Mouse (Mus musculus): ENCODE measurements around the gene Sgsm3.
"Not testable (repeated sequence)": the region's sequence is repeated elsewhere in the genome, so short reads cannot be mapped to it uniquely, and the experiment has no call there.

Sgsm3 gene

DNA sequence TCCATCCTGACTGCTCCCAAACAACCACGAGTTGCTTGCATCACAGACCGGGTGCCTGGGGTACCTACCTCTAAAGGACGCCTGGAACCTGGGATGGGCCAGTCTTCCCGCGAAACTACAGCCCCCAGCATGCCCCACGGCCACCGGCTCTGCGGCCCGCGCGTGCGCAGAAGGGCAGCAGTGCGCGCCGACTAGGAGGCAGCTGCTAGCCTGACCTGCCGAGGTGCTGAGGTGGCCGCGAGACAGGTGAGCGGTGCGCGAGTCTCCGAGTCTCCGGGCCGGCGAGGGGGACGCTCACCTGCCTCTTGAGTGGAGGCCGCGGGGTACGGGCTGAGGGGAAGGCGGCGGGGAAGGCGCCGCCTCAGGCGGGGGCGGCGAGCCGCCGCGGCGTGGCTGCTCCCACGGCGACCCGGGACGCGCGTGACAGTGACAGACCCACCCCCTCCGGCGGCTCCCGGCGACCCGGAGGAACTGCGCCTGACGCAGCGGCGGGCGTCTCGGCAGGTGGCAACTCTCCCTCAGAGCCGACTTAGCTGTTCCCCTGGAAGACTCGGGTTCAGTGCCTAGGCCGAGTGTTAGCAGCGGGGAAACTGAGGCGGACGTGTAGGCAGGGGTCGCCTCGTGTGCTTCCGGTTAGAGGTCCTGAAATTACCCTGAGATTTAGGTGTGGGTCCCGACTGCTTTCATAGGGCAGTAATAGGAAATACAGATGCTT is at the start of gene Sgsm3:
Gene Sgsm3 (plus strand): TSS at position 146 of the 715 bp plus-strand sequence.
- DNase-seq = peak; percentile 89

GRCm38 (mm10) chr15:80928811-80929355 is 48.7 kb upstream of the Sgsm3 start:
- no peak for DNase-seq

GRCm38 (mm10) chr15:80930048-80930571 is 47.5 kb upstream of the Sgsm3 start:
- peak; percentile 41 for DNase-seq

GRCm38 (mm10) chr15:80930676-80931320 is 46.8 kb upstream of the Sgsm3 start:
- DNase-seq = not testable (repeated sequence)

DNA sequence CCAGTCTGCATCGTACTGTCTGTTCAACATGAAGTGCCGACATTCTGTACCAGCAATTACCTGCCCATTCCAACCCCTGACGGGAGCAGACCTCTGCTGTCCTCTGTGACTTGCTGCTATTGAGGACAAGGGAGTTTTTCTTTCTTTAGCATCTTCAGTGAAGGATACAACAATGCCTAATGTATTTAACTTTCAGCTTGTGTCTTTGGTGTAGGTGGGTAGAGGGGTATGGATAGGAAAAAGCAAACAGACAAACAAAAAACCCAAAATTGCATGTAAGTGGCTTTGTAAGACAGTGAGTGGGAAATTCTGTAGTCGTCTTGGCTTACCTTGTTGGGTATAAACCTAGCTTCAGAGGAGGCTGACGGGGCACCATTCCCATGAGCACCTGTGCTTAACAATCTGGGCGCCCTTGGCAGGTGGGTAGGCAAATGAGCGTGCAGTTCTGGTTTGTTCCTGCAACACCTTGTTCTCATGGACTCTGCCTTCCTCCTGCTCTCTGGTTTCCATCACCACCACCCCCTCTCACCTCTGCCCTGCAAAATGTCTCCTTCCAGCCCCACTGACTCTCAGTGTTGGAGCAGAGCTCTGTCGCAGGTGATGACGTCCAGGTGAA is 46.1 kb upstream of the Sgsm3 start:
- no peak for DNase-seq

GRCm38 (mm10) chr15:80934841-80935240 is 42.7 kb upstream of the Sgsm3 start:
- DNase-seq = no peak

- peak; percentile 74 for DNase-seq
These were observed 40.9 kb upstream of the Sgsm3 start for GRCm38 (mm10) chr15:80936686-80937085.

DNA sequence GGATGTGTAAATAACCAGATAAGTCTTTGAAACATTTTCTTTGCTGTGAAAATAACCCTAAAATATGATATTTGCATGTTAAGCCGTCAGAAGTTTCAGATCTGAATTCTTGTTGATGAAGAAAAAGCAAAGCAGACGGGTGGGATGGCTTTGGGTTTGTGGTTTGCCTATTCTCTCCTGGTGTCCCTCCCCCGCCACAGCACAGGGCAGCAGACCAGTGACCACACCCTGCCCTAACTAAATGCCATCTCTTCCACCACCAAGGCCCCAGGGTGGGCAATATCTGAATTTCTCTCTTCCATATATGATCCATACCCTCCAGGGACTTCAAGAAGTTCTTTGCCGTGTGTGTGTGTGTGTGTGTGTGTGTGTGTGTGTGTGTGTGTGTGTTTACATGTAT is 39.0 kb upstream of the Sgsm3 start:
- DNase-seq = no peak

DNA sequence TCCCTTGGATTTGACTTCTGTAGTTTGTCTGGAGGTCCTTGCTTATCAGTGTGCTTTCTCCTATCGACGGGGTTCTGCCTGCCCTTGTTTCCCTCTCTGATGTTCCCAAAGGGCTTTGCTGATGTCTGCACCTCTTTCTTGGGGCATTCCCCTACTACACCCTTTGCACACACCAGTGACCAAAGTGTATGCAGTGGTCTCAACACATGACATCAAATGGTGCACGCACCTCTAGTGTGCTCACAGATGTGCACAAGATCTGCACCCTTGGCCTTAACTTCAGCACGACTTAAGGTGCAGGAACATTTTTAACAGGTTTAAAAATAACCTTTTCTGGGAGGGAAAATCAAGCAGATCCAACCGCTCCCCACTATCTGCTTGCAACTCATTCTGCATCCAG is 38.2 kb upstream of the Sgsm3 start:
- DNase-seq = no peak

DNA sequence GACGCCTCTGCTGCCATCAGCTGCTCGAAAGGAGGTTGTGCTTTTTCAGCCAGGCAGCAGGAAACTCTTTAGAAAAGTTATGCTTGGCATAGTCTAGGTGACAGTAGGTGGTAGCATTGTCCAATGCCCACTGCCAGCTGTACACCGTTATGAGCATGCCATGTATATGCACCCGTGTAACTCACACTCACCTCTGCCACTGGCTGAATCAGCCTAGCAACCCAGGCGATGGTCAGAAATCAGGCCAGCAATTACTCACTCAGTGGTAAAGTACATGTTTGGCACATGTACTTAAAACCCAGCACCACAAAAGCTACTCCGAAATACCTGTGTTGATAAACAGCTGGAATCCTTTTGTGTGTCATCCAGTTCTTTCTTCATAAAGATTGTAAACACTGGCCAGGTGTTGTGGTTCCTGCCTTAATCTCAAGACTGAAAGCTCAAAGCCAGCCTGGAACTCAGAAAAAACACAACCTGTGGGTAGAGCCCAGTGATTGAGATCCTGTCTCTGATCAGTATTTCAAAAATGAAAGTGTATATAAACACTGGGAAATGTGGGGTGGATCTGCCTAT is 36.0 kb upstream of the Sgsm3 start:
- no peak for DNase-seq

DNA sequence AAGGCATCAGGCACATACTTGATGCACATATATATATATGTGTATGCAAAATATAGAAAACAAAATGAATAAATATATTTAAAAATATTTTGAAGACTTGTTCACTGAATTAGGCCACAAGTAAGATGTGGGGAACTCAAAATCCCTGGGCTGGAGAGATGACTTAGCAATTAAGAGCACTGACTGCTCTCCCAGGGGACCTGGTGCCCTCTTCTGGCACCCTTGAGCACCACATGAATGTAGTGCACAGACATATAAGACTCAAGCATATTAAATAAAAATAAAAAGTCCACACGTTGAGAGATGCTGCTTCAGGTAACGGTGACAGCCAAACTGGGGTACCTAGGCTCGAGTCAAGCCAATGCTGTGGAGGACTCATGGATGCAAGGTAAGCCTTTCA is 31.7 kb upstream of the Sgsm3 start:
- peak; percentile 74 for DNase-seq

DNA sequence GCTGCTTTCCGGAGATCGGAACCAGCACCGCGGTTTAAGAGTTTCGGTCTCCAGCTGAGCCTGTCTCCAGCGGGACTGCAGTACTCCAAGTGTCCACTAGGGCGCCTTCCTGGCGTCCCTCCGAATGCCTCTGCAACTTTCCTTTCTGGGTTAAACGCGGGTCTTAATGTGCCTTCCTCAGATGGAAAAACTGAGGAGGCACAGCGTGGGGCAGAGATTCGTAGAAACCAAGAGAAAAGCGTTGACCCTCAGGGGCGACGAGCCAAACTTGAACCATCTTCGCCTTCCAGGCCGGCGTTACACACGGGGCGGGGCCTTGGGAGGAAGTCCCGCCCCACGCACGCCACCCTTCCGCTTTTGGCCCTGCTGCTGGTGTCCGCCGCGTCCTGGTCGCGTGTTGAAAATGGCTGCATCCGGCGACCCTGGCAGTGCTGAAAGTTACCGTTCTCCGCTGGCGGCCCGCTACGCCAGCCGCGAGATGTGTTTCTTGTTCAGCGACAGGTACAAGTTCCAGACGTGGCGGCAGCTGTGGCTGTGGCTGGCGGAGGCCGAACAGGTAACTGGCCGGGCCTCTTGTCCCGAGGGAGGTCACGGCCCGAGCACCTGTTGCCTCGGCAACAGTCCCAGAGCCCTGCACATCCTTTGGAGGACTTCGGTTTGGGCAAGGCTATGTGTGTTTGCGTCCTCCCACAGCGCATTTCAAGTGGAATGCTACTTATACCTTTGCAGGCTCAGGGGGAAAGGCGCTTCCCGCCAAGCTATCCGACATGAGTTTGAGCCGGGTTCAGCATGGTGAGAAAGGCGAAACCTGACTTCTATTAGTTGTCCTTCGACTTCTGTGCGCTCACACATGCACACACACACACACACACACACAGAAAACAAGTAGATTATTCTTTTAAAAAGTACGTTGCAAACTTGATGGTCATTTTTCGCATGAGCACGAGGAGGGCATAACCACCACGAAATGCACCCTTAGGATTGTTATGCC is 29.1 kb upstream of the Sgsm3 start, which contains the start of gene Adsl:
Gene Adsl (plus strand): TSS at position 346 of the 991 bp plus-strand sequence.
- DNase-seq = peak; percentile 92

- no peak for DNase-seq
These were observed 28.1 kb upstream of the Sgsm3 start for GRCm38 (mm10) chr15:80949431-80949830.

DNA sequence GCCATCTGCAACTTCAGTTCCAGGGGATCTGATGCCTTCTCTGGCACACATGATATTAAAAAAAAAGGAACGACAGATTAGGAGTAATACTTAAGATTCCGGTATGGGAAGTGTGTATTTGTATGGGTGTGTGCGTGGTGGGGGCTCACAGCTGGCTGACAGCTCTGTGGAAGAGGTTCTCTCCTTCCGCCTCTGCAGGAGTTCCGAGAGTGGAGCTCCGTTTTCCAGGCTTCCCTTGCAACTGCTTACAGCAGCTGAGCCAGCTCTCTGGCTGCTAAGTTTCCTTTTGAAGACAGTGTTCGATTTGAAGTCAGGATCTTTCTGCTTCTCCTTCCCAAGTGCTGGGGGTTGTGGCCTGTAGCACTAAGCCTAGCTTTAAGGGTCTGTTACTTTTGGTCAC is 27.5 kb upstream of the Sgsm3 start:
- DNase-seq = peak; percentile 32

DNA sequence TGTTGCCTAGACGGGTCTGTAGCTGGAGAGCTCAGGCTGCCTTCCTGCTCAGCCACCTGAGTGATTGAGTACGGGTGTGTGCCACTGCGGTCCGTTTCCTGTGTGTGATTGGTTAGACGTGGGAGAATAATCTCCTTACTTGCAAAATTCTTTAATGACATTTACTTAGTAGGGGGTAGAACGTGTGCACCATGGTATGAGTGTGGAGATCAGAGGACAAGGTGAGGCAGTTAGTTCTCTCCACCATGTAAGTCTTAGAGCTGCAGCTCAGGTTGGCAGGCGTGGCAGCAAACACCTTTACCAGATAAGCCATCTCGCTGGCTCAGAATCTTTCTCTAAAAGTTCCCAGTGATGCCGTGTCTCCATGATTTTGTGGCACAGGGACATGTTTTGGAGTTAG is 23.6 kb upstream of the Sgsm3 start:
- no peak for DNase-seq

- DNase-seq = no peak
These were observed 22.7 kb upstream of the Sgsm3 start for GRCm38 (mm10) chr15:80954861-80955260.

- DNase-seq = no peak
These were observed 21.6 kb upstream of the Sgsm3 start for GRCm38 (mm10) chr15:80955836-80956438.

DNA sequence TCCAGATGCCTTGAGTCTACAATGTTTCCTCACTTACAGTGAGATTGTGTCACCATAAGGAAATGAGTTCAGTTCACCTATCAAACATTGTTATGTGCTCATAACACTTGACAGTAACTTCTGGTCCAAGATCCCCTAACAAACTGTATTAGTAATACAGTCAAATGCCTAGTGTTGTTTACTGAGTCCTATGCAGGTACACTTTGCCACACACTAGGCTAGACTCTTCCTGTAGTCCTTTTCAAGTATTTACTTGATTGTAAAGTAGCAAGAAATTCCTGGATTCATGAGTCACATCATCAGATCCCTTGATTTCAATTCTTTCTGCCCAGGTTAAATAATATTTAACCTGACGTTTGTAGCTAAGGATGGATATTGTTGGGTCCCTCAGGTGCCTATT is 8.2 kb upstream of the Sgsm3 start:
- no peak for DNase-seq

- no peak for DNase-seq
These were observed 3.3 kb upstream of the Sgsm3 start for GRCm38 (mm10) chr15:80974311-80974710.

- no peak for DNase-seq
These were observed 1.9 kb upstream of the Sgsm3 start for GRCm38 (mm10) chr15:80975666-80976065.

- DNase-seq = no peak
These were observed 2.0 kb downstream of the Sgsm3 start for GRCm38 (mm10) chr15:80979611-80980010.
